Mouse (Mus musculus) midbrain, embryonic 11.5 days (tissue): ENCODE data around the gene Pah. TPM values are rescaled to one million over a fixed set of nuclear protein-coding genes. Genes with fewer than 3 reads are reported as not detected.
A peak's percentile ranks its signal among the peaks of the same experiment; 100 is the strongest.

Experiments
- ATAC-seq: fragments of 200-750 bp; cut with Nextera tagmentation; 2 replicates; pipeline ENCODE4 v1.8.0; 2017; ENCODE audit warnings: moderate TSS enrichment, moderate library complexity; ENCODE audit not compliant: low FRiP score
- DNase-seq: peaks from one replicate; pipeline ENCODE4 v3.0.0; 2015; ENCODE audit warnings: low spot score; ENCODE audit errors: missing footprints
- H3K27ac ChIP-seq: fragments of 300-500 bp; sonication (generic); 2 replicates; pipeline ENCODE4 v1.5.1; 2014; ENCODE audit warnings: low read depth, low read length
- H3K27me3 ChIP-seq: fragments of 300-500 bp; sonication (generic); 2 replicates; pipeline ENCODE4 v1.6.1; 2014; ENCODE audit warnings: mild to moderate bottlenecking, low read length, moderate library complexity, mixed read lengths; ENCODE audit not compliant: control insufficient read depth, insufficient read depth
- H3K36me3 ChIP-seq: fragments of 300-500 bp; sonication (generic); 2 replicates; pipeline ENCODE4 v1.6.1; 2014; ENCODE audit warnings: mild to moderate bottlenecking, low read length, moderate library complexity, mixed read lengths; ENCODE audit not compliant: control insufficient read depth, insufficient read depth
- H3K4me1 ChIP-seq: fragments of 300-500 bp; sonication (generic); 2 replicates; pipeline ENCODE4 v1.6.1; 2014; ENCODE audit warnings: low read length; ENCODE audit not compliant: control insufficient read depth, insufficient read depth
- H3K4me2 ChIP-seq: fragments of 300-500 bp; sonication (generic); 2 replicates; pipeline ENCODE4 v1.6.1; 2014; ENCODE audit warnings: mild to moderate bottlenecking, moderate library complexity
- H3K4me3 ChIP-seq: fragments of 300-500 bp; sonication (generic); 2 replicates; pipeline ENCODE4 v1.5.1; 2014; ENCODE audit warnings: low read depth, low read length
- H3K9ac ChIP-seq: fragments of 300-500 bp; sonication (generic); 2 replicates; pipeline ENCODE4 v1.6.1; 2014; ENCODE audit warnings: low read length
- H3K9me3 ChIP-seq: fragments of 300-500 bp; sonication (generic); 2 replicates; pipeline ENCODE4 v1.6.1; 2016; ENCODE audit warnings: low read length; ENCODE audit not compliant: control insufficient read depth
- WGBS: fragments of 180-500 bp; shearing (Covaris S2); extraction: QIAGEN DNeasy Blood & Tissue Kit; methylation state at CpG from one replicate; pipeline ENCODE4 v1.1.7; 2014; 5-methylcytosine and 5-hydroxymethylcytosine counted together
- polyA plus RNA-seq: library from polyadenylated mRNA; unstranded; fragments of >200 nt; fragmentation: Nextera tagmentation; extraction: Ambion mirVana; gene quantifications from 2 replicates; pipeline ENCODE4 v1.2.1, GENCODE M21; 2014

Gene Pah
- polyA plus RNA-seq, 1 experiment from 2014 or later: 0.15 TPM

GRCm38 (mm10) chr10:87534172-87534571 lies 12.6 kb downstream of the Pah start:
- Histone ChIP-seq H3K4me1 (no peaks in the 10 kb centered on the region), H3K36me3 (no peaks in the 10 kb centered on the region), H3K4me2 (no peak overlapping the region), H3K9ac (no peak overlapping the region), H3K4me3 (no peak overlapping the region), H3K27ac (no peak overlapping the region), H3K27me3 (no peaks in the 10 kb centered on the region), H3K9me3 (no peaks in the 10 kb centered on the region)
- ATAC-seq: no peak
- 96% methylated on average over 1 of the region's 1 CpGs for WGBS
- no peak for DNase-seq

GRCm38 (mm10) chr10:87545759-87546158 lies 24.2 kb downstream of the Pah start:
- Histone ChIP-seq H3K36me3 (no peaks in the 10 kb centered on the region), H3K27ac (no peak overlapping the region), H3K9ac (no peak overlapping the region), H3K27me3 (no peaks in the 10 kb centered on the region), H3K4me3 (no peak overlapping the region), H3K9me3 (no peaks in the 10 kb centered on the region), H3K4me2 (no peak overlapping the region), H3K4me1 (peaks cover 6% of the 10 kb centered on the region)
- ATAC-seq (no peak), DNase-seq (peak; percentile 73)
- 88% methylated on average over 8 of the region's 8 CpGs for WGBS

DNA sequence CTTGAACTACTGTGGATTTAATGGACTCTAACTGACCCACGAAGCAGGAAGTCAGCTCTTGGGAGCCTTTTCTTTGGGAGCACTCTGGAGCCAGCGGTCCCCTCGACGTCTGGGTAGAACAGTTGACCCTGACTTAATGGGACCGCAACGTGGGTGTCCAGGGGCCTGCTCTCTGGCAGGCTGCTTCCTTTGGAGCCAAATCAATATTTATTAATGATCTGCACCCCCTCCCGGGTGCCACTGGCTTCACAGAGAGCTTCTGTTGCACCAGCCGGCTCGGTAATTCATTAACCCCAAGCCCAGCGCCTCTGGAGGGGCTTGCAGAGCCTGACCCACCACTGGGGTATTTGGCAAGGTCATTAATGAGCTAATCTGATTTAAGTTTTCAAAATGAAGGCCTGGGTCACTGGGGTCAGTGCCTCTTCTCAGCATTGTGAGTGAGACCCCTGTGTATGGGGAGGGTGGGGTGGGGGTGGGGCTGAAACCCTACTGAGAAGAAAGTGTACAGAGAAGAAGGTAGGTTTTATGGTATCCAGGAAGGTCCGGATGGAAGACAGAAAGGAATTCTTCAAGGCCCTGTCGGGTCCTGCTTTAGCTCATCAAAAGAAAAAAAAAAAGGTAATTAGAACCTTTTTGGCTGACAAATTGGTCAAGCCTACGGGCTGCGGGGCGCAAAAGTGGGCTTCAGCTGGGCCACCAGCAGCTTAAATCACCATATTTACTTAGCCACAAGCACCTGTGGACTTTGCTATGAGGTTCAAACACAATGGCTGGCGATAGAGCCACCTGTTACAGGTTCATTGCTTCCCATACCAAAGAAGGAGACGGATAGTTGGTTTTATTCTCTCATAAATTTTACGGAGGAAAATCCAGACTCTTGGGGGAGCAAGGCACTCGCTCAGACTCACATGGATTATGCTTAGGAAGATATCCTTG lies 25.0 kb downstream of the Pah start:
- Histone ChIP-seq H3K4me1 (peaks cover 6% of the 10 kb centered on the region), H3K27me3 (peaks cover 2% of the 10 kb centered on the region; the same call in 1 of the 2 replicates), H3K27ac (no peak overlapping the region), H3K9ac (no peak overlapping the region), H3K9me3 (no peaks in the 10 kb centered on the region), H3K4me3 (no peak overlapping the region), H3K4me2 (no peak overlapping the region), H3K36me3 (no peaks in the 10 kb centered on the region)
- 34% methylated on average over 19 of the region's 19 CpGs for WGBS
- peak; percentile 73 for ATAC-seq
- no peak for DNase-seq

DNA sequence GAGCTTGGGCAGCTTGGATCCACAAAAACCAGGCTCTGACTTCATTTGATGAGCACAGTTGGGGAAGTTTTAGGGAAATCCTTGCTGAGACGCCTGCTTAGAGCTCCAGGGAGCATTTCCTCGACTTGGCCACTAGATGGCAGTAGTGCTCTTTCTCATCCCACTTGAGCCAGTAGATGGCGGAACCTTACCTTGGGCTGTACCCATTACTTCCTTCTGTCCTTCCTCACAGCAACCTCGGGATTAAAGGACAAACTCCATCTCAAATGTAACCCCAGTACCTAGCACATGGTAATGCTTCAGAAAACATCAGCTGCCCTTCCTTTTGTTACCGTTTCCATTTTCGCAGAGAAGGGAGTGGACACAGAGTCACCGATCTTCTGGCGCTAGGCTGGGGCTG lies 31.1 kb downstream of the Pah start:
- no peaks in the 10 kb centered on the region for H3K36me3 ChIP-seq
- WGBS: 35% methylated on average over 8 of the region's 8 CpGs
- H3K4me1 ChIP-seq: no peaks in the 10 kb centered on the region
- H3K9ac ChIP-seq: no peak overlapping the region
- peaks cover 2% of the 10 kb centered on the region; the same call in 1 of the 2 replicates for H3K27me3 ChIP-seq
- peak; percentile 94 for DNase-seq
- H3K27ac ChIP-seq: no peak overlapping the region
- peak; percentile 72 for ATAC-seq
- H3K4me3 ChIP-seq: no peak overlapping the region
- H3K9me3 ChIP-seq: no peaks in the 10 kb centered on the region
- peak overlapping the region; percentile 20; the same call in 1 of the 2 replicates for H3K4me2 ChIP-seq

GRCm38 (mm10) chr10:87556441-87556840 lies 34.8 kb downstream of the Pah start:
- H3K27me3 ChIP-seq: no peaks in the 10 kb centered on the region
- no peak overlapping the region for H3K4me2 ChIP-seq
- no peaks in the 10 kb centered on the region for H3K4me1 ChIP-seq
- no peaks in the 10 kb centered on the region for H3K9me3 ChIP-seq
- DNase-seq (peak; percentile 70), ATAC-seq (no peak)
- WGBS: 82% methylated on average over 2 of the region's 2 CpGs
- H3K4me3 ChIP-seq: no peak overlapping the region
- no peak overlapping the region for H3K27ac ChIP-seq
- H3K9ac ChIP-seq: no peak overlapping the region
- no peaks in the 10 kb centered on the region for H3K36me3 ChIP-seq

DNA sequence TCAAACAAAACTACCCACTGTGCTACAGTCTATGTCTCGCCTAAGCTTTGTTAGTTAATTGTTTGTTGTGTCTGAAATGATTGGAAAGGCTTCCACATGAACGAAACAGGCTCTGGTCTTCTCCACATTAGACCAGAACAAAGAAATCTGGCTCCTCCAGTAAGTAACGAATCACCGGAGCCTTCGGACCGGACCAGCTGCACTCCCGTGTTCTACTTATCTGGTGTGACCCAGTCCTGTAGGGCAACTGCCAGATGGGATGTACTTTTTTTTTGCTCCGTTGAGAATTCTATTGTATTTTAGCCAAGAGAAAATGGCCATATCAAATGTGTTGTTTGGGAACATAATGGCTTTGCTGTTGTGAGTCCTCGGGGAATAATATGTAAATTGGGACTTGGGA lies 42.2 kb downstream of the Pah start:
- Histone ChIP-seq H3K9me3 (no peaks in the 10 kb centered on the region), H3K4me2 (no peak overlapping the region), H3K27me3 (no peaks in the 10 kb centered on the region), H3K4me1 (no peaks in the 10 kb centered on the region), H3K27ac (no peak overlapping the region), H3K9ac (no peak overlapping the region), H3K4me3 (no peak overlapping the region), H3K36me3 (no peaks in the 10 kb centered on the region)
- DNase-seq: peak; percentile 82
- no peak for ATAC-seq
- 72% methylated on average over 9 of the region's 9 CpGs for WGBS

- no peaks in the 10 kb centered on the region for H3K9me3 ChIP-seq
- WGBS: 80% methylated on average over 2 of the region's 2 CpGs
- H3K27me3 ChIP-seq: no peaks in the 10 kb centered on the region
- no peak for DNase-seq
- H3K4me1 ChIP-seq: no peaks in the 10 kb centered on the region
- H3K36me3 ChIP-seq: no peaks in the 10 kb centered on the region
- no peak overlapping the region for H3K4me3 ChIP-seq
- no peak for ATAC-seq
- no peak overlapping the region for H3K4me2 ChIP-seq
- H3K9ac ChIP-seq: no peak overlapping the region
- H3K27ac ChIP-seq: no peak overlapping the region
Measured at GRCm38 (mm10) chr10:87565712-87566111, 44.1 kb downstream of the Pah start.

DNA sequence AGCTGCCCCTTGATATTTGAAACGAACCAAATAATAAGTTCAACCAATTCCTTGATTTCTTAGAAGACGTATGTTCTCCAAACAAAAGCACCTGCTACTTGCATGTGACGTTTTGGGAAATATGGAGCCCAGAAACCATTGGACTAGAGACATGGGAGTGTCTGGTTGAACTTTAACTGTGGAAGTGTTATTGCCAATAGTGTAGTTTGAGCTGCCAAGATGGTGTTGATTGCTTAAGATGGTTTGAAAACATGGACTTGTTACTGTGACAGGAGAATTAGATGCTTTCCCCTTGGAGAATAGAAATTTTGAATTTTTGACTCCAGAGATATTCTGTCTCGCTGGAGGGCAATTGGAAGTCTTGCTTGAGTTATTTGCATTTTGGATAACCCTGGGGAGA lies 50.9 kb downstream of the Pah start:
- H3K9me3 ChIP-seq: no peaks in the 10 kb centered on the region
- 83% methylated on average over 4 of the region's 4 CpGs for WGBS
- no peak overlapping the region for H3K4me3 ChIP-seq
- H3K27me3 ChIP-seq: no peaks in the 10 kb centered on the region
- ATAC-seq (no peak), DNase-seq (peak; percentile 12)
- no peak overlapping the region for H3K4me2 ChIP-seq
- H3K27ac ChIP-seq: no peak overlapping the region
- no peaks in the 10 kb centered on the region for H3K36me3 ChIP-seq
- no peaks in the 10 kb centered on the region for H3K4me1 ChIP-seq
- H3K9ac ChIP-seq: no peak overlapping the region

DNA sequence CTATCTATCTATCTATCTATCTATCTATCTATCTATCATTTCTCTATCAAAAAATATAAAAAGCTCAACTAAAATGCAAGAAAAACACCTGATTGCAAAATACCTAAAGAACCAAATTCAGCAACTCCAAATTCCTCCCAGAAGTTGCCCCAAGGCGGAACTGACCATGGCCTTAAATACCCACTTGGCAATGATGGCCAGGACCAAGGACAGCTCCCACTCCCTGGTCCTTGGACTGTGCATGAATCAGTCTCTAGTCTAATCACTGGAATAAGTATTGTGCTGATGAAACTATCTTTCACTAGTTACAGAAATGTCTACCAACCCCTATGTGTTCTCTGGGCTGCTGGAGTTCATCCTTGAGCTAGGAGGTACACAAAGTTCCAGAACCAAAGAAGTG lies 65.1 kb downstream of the Pah start:
- 86% methylated on average over 1 of the region's 1 CpGs for WGBS
- Histone ChIP-seq H3K27me3 (no peaks in the 10 kb centered on the region), H3K4me3 (no peak overlapping the region), H3K27ac (no peak overlapping the region), H3K9me3 (no peaks in the 10 kb centered on the region), H3K36me3 (no peaks in the 10 kb centered on the region), H3K4me2 (no peak overlapping the region), H3K4me1 (no peaks in the 10 kb centered on the region), H3K9ac (no peak overlapping the region)
- DNase-seq (peak; percentile 86), ATAC-seq (no peak)
